Mouse (Mus musculus): ENCODE measurements around the gene Rgl2. TPM values are rescaled to one million over a fixed set of nuclear protein-coding genes. Genes with fewer than 3 reads are reported as not detected.
"Not testable (repeated sequence)": the region's sequence is repeated elsewhere in the genome, so short reads cannot be mapped to it uniquely, and the experiment has no call there.

The Rgl2 gene
- total RNA-seq, 2 experiments from 2014 or later, result 14.0 to 42.6 TPM

- no peak for ATAC-seq (replicated peaks; ENCODE audit: low FRiP score, low TSS enrichment, poor library complexity, severe bottlenecking)
Measured at GRCm38 (mm10) chr17:33959135-33959534, 29.8 kb downstream of the Rgl2 start.

DNA sequence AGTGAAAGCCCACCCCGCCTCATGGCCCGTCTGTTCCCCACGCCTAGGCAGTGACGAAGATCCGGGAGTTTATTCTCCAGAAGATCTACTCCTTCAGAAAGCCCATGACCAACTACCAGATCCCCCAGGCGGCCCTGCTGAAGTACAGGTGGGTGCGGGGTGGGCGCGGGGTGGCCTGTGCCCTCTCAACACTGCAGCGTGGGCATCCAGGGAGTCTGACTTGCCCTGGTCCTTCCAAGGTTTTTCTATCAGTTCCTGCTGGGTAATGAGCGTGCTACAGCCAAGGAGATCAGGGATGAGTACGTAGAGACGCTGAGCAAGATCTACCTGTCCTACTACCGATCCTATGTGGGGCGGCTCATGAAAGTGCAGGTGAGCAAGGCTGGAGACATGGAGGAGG is 30.6 kb downstream of the Rgl2 start:
- no peak for ATAC-seq (replicated peaks; ENCODE audit: low FRiP score, low TSS enrichment, poor library complexity, severe bottlenecking)

- no peak for ATAC-seq (replicated peaks; ENCODE audit: low FRiP score, low TSS enrichment, poor library complexity, severe bottlenecking)
Measured at GRCm38 (mm10) chr17:33962876-33963275, 33.5 kb downstream of the Rgl2 start.

DNA sequence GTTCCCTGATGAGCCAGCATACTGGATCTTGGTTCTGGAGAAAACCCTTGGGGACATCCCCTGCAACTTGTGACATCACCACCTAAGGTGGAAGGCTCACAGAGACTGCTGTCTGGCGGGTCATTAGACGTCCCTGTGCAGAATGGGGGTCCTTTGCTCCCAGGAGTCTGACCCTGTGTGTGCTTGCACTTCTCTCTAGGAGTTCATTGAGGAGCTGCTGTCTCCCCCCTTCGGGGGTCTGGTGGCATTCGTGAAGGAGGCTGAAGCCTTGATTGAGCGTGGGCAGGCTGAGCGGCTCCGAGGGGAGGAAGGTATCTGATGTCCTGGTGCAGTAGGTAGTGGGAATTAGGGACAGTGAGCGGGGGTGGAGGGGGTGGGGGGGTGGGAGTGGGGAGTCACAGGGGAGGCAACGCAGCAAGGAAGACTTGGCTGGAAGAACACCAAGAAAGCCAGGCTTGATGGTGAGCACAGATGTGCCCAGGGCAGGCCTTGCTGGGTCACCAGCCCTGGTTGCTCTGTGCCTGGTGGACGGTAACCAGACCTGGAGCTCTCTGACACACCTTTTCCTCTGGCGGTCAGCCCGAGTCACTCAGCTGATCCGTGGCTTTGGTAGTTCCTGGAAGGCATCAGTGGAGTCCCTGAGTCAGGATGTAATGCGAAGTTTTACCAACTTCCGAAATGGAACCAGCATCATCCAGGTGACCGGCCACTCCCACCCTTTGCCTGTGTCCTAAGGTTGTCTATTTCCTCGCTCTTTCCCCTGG is 35.9 kb downstream of the Rgl2 start:
- no peak for ATAC-seq (replicated peaks; ENCODE audit: low FRiP score, low TSS enrichment, poor library complexity, severe bottlenecking)

GRCm38 (mm10) chr17:33965846-33966550 is 36.7 kb downstream of the Rgl2 start:
- ATAC-seq (replicated peaks; ENCODE audit: low FRiP score, low TSS enrichment, poor library complexity, severe bottlenecking), result no peak

- peak; percentile 75 for ATAC-seq (replicated peaks; ENCODE audit: low FRiP score, low TSS enrichment, poor library complexity, severe bottlenecking)
Measured at GRCm38 (mm10) chr17:33968489-33968888, 39.1 kb downstream of the Rgl2 start.

- ATAC-seq (replicated peaks; ENCODE audit: low FRiP score, low TSS enrichment, poor library complexity, severe bottlenecking), result peak; percentile 38; the same call in 1 of the 2 replicates
Measured at GRCm38 (mm10) chr17:33968927-33969326, 39.6 kb downstream of the Rgl2 start.

DNA sequence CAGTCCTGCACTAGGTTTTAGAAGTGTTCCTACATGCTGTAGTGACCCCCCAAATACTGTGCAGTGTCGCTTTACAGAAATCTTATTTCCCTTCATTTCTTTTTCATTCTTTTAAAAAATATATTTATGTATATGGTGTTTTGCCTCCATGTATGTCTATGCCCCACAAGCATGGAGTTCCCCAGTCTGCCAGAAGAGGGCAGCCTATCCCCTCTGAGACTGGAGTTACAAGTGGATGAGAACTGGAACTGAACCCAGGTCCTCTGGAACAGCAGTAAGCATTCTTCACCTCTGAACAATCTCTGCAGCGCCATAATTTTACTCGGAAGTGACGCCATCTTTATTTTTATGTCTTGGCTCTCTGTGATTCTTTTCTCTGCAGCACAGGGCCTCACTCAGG is 40.1 kb downstream of the Rgl2 start:
- ATAC-seq (replicated peaks; ENCODE audit: low FRiP score, low TSS enrichment, poor library complexity, severe bottlenecking), result no peak

- ATAC-seq (replicated peaks; ENCODE audit: low FRiP score, low TSS enrichment, poor library complexity, severe bottlenecking), result 0 out of 2 replicates have a peak, but pooled peaks have one; percentile 53
Measured at GRCm38 (mm10) chr17:33972691-33973090, 43.3 kb downstream of the Rgl2 start.

DNA sequence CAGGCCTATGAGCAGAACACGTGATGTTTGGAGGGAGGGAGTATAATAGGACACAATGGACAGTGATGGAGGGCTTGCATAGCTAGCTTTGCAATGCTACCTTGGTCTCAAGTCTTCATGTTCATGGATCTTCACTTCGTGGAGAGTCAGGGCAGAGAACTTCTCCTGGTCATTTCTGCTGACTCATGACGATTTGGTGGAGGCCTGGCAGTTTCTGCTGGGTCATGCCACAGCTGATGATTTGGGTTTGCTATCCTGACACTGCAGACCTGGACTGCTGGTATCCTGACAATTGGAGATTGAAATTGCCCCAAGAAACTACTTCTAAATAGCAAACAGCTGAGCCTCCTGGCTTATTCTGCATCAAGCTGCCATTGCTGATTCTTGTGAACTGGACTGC is 44.2 kb downstream of the Rgl2 start:
- no peak for ATAC-seq (replicated peaks; ENCODE audit: low FRiP score, low TSS enrichment, poor library complexity, severe bottlenecking)

GRCm38 (mm10) chr17:33977861-33978557 is 48.7 kb downstream of the Rgl2 start:
- no peak for ATAC-seq (replicated peaks; ENCODE audit: low FRiP score, low TSS enrichment, poor library complexity, severe bottlenecking)

- peak; percentile 82 for ATAC-seq (replicated peaks; ENCODE audit: low FRiP score, low TSS enrichment, poor library complexity, severe bottlenecking)
Measured at GRCm38 (mm10) chr17:33978631-33979031, 49.3 kb downstream of the Rgl2 start.

DNA sequence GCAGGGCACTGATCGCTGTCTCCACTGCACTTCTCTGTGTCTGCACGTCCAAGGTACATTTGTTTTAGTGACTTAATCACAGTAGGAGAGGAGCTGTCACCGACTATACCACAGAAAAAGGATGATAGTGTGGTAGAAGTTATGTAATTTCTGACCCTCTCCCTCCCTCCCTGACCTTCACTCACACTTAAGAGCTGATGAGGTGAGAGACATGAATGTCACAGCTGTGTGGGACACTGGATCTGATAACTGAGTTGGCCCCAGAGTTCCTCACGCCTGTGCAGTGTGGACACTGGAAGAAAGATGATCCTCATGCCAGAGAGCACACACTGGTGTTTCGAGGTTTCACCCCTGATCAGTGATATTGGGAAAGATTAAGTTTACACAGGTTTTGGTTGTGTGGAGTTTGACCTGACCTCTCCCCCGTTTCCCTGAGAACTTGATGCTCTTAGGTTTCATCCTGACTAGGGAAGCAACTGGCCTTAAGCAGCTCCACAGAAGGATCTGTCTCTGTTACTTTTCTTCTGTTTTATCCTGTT is 50.2 kb downstream of the Rgl2 start:
- ATAC-seq (replicated peaks; ENCODE audit: low FRiP score, low TSS enrichment, poor library complexity, severe bottlenecking), result no peak

DNA sequence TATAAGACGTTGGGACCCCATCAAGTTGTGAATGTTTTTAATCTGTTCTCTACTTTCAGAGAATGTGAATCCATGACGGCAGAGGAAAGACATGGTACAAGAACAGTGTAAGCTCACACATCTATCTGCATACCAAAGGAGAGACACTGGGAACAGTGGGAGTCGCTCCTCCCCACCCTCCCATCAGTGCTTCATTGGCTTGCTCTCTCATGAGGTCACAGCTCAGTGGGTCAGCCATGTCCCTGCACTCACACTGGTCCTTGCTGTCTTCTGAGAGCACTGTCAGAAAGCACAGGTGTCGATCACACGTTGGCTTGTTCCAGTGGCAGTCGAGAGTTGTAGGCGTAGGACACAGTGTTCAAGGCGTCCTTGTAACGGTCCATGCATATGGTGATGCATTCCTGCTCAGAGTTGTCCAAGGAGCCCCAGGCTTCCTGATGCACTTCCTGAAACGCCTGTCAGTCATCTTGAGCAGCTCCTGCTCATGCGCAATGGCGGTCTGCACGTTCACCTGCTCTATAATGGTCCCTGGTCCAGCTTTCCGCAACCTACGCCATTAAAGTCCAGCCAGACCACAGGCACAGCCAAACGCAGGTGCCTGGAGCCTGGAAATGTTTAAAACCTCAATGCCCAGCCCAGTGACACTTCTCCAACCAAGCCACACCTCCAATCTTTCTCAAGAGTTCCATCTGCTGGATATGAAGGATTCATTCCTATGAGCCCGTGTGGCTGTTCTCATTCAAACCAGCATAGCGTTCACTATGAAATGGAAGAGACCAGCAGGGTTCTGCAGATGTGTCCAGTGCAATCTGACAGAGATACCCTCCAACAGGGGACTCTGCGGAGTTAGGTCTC is 51.1 kb downstream of the Rgl2 start:
- ATAC-seq (replicated peaks; ENCODE audit: low FRiP score, low TSS enrichment, poor library complexity, severe bottlenecking), result no peak

DNA sequence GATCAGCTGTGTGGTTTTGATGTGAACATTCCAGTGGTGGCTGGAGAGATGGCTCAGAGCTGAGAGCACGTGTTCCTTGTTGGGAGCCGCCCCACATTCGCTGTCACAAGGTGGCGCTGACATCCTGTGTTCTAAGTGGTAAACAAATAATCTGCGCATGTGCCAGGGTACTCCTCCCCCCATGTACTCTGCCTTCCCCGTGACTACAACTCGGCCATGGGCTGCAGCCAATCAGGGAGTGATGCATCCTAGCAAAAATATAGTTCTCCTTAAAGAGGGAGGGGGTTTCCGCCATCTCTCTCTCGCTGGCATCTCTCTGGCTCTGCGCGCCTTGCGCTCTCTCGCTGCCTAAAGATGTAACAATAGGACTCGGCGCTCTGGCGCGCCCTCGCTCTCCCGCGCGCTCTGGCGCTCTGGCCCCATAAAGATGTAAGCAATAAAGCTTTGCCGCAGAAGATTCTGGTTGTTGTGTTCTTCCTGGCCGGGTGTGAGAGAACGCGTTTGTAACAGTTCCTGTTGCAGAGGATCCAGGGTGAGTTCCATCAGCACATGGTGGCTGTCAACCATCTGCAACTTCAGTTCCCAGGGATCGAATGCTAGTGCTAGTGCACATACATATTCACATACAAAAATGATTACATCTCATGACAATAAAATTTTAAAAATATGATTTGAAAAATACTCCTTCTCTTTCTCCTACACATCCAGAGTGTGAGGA is 52.0 kb downstream of the Rgl2 start:
- ATAC-seq (replicated peaks; ENCODE audit: low FRiP score, low TSS enrichment, poor library complexity, severe bottlenecking), result peak; percentile 81

- not testable (repeated sequence) for ATAC-seq (replicated peaks; ENCODE audit: low FRiP score, low TSS enrichment, poor library complexity, severe bottlenecking)
Measured at GRCm38 (mm10) chr17:33982136-33982535, 52.8 kb downstream of the Rgl2 start.
